Mouse (Mus musculus) cerebellum, adult 18-20 months (tissue): ENCODE measurements around the gene Cyp2c23.

ENCODE experiments used
- DNase-seq, 2 experiments: peaks; one replicate each; pipeline ENCODE4 v3.0.0; 2021

Cyp2c23 gene

DNA sequence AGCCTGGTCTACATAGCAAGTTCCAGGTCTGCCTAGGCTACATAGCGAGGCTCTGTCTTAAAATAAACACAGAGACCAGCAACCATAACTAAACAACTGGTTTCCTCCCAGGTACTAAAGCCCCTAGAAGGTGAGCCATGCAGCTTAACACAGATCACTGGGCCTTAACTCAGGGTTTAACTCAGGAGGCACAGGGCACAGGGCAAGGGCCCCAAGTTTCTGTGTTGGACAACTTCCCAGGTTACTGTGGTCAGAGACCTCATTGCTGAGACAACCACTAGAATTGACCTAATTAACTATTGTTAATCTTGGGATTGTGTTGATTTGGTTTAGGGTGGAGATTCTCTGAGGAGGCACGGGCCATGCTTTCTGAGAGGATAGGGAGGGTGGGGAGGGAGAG lies 62.5 kb downstream of the Cyp2c23 start:
- DNase-seq = no peak

DNA sequence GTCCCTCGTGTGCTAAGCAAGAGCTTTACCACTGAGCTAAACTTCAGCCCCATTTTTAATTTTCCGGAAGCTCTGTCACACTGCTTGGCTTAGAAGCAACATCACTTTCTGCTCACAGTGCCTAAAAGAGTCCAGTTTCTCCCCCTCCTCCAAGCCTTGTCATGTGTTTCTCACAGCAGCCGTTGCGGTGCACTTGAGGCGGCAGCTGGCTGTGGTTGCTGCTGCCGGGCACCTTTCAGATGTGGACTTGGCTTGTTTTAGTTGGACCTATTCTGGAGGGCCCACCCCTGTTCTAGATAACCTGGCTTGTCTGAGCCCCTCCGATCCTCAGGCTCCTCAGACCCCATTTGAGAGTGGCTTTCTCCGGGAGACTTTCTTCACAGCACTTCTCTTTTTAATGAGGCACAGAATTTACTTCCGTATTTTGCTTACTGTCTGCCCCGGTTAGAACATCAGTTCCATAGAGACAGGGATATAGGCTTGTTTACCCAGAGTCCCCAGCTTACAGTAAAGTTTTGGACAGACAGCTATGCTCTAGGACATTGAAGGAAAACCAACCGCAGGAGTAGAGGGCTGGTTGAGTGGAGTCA lies 63.4 kb downstream of the Cyp2c23 start:
- DNase-seq = no peak

DNA sequence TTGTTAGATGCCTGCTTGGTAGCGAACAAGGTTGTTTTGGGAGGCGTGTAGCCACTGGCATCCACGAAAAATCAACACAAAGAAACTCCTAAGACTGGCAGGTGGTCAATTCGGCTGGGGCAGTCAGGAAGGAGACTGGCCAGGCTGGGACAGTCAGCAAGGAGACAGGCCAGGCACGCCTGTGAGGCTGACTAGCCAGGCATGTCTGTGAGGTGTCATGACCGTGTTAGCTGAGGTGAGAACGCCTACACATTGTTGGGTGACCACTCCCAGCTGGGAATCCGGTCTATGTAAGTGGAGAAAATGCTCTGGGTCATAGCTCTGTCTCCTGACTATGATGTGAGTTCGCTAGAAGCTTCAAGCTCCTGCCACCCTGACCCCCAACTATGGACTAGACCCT lies 66.2 kb downstream of the Cyp2c23 start:
- DNase-seq = no peak

DNA sequence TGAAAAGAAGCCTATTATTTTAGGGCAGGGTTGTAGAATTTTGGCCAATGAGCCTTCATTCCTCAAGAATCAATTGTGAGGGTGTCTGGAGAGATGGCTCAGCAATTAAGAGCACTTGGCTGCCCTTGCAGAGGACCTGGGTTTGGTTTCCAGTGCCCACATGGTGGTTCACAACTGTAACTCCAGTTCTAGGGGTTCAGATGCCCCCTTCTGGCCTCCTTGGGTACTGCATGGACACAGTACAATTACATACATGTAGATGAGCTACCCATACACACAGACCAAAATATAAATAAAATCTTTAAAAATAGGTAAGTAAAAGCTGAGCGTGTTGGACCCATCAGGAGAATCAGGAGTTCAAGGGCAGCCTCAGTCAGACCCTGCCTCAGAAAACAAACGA lies 67.8 kb downstream of the Cyp2c23 start:
- DNase-seq = no peak

DNA sequence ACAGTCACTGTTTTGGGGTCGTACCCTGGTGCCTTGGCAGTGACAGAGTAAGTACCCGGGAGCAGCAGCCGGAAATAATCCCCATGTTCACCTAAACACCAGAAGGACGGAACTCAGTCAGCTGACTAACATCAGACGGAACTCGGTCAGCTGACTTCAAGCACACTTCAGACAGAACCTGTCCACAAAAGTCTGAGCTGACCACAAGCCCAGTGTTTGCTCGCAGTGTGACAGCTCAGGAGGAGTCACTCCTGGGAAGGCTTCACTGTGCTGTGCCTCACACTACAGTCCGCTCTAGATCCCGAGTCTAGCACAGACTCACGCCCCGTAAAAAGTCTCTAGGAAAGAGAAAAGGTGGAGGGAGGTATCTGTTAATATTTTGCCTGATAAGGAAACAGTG lies 69.0 kb downstream of the Cyp2c23 start:
- no peak for DNase-seq

DNA sequence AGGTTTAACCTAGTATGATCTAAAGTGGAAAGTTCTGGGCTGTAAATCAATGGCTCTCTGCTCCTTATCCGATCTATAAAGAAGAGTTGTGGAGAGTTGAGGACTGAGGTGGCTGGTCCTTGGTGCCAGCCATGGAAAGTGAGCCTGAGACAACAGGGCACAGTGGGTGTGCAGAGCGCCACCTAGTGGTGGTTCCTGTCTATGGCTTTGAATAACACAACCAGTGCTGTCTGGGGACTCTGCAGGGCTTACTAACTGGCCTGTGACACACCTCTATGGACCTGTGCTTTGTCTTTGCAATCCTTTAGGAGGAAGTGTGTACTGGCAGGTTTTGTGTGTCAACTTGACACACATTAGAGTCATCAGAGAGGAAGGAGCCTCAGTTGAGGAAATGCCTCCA lies 69.8 kb downstream of the Cyp2c23 start:
- DNase-seq = peak; percentile 64 to 76

DNA sequence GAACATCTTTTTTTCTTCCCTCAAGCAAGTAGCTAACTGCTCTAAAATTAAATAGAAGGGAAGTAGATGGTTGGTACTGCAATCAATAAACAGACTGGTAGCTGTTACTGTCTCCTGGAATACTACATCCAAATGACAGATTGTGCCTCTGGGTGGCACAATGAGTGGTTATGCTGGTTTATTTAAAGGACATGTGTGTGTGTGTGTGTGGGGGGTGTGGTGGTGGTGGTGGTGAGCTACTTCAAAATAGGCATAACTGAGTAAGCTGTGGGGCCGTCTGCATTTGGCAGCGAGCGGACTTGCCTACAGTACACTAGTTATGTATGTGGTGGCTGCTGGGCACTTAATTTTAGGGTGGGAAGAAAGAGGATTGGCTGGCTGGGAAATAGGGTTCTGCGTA lies 71.1 kb downstream of the Cyp2c23 start:
- DNase-seq = no peak

DNA sequence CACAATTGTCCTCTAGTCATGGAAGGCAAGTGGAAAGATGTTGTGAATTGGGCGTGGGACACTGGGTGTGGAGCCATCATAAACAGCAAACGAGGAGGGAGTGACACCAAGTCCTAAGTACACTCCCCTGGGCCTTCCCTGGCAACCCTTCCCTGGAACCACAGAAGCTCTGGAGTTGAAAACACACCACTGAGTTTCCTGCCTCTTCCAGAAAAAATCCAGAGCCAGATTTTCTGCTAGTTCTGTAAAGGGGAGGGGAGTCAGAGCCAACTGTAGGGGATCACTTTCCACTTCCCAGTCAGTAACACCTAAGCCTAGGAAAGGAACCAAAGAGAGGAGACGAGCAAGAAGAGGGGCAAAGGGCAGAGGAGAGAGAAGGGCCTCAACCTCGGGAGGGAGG lies 71.6 kb downstream of the Cyp2c23 start:
- DNase-seq = no peak

GRCm38 (mm10) chr19:43955266-43955665 lies 73.7 kb downstream of the Cyp2c23 start:
- DNase-seq = no peak
